Mouse (Mus musculus): Measurements from ENCODE around the gene Tom1. TPM values are rescaled to one million over a fixed set of nuclear protein-coding genes. Genes with fewer than 3 reads are reported as not detected.

The Tom1 gene
- polyA plus RNA-seq, 1 experiment from 2014 or later = 13.2 TPM

Other genes starting within 250 kb of the Tom1 start
- 0.25 TPM in 1 of 2 replicates, not detected in the other for gene Isx, start 160.5 kb upstream of the Tom1 start, polyA plus RNA-seq (2015; fragmentation: Nextera tagmentation; extraction: Ambion mirVana)
- 13.6 and 13.8 TPM in 2 replicates for gene Hmgxb4, start 40.3 kb upstream of the Tom1 start, polyA plus RNA-seq (2015; fragmentation: Nextera tagmentation; extraction: Ambion mirVana)
- gene Hmox1, start 59.9 kb downstream of the Tom1 start, polyA plus RNA-seq (2015; fragmentation: Nextera tagmentation; extraction: Ambion mirVana) = 74.0 and 80.4 TPM in 2 replicates
- gene Mcm5, start 75.9 kb downstream of the Tom1 start, polyA plus RNA-seq (2015; fragmentation: Nextera tagmentation; extraction: Ambion mirVana) = 207 and 233 TPM in 2 replicates
- gene Rasd2, start 180.2 kb downstream of the Tom1 start, polyA plus RNA-seq (2015; fragmentation: Nextera tagmentation; extraction: Ambion mirVana) = not detected in 2 replicates